Mouse (Mus musculus): ENCODE results near the gene Micall2. TPM values are rescaled to one million over a fixed set of nuclear protein-coding genes. Genes with fewer than 3 reads are reported as not detected.

The Micall2 gene
- 0.41 TPM for polyA plus RNA-seq (2014; fragmentation: Illumina TruSeq; extraction: RNeasy Lipid Tissue Mini Kit (QIAGEN cat#74804); ENCODE audit: low replicate concordance)

GRCm38 (mm10) chr5:139735677-139736503 is at the start of gene Micall2:
TSS of gene Micall2 (minus strand) at chr5:139736336.

GRCm38 (mm10) chr5:139775216-139775926 is 39.2 kb upstream of the Micall2 start, which contains the start of gene Ints1:
TSS of gene Ints1 (minus strand) at chr5:139775674.

Other genes with a start within 250 kb of the Micall2 start
- gene Uncx, start 192.8 kb downstream of the Micall2 start, polyA plus RNA-seq (2014; fragmentation: Illumina TruSeq; extraction: RNeasy Lipid Tissue Mini Kit (QIAGEN cat#74804); ENCODE audit: low replicate concordance), result not detected
- 0.37 TPM for gene Ints1, start 39.3 kb upstream of the Micall2 start, polyA plus RNA-seq (2014; fragmentation: Illumina TruSeq; extraction: RNeasy Lipid Tissue Mini Kit (QIAGEN cat#74804); ENCODE audit: low replicate concordance)
- gene Mafk, start 55.2 kb upstream of the Micall2 start, polyA plus RNA-seq (2014; fragmentation: Illumina TruSeq; extraction: RNeasy Lipid Tissue Mini Kit (QIAGEN cat#74804); ENCODE audit: low replicate concordance), result 9.1 TPM
- gene Tmem184a, start 83.6 kb upstream of the Micall2 start, polyA plus RNA-seq (2014; fragmentation: Illumina TruSeq; extraction: RNeasy Lipid Tissue Mini Kit (QIAGEN cat#74804); ENCODE audit: low replicate concordance), result 2.1 TPM
- gene Gm26938, start 90.1 kb upstream of the Micall2 start, polyA plus RNA-seq (2014; fragmentation: Illumina TruSeq; extraction: RNeasy Lipid Tissue Mini Kit (QIAGEN cat#74804); ENCODE audit: low replicate concordance), result not detected
- gene Psmg3, start 90.5 kb upstream of the Micall2 start, polyA plus RNA-seq (2014; fragmentation: Illumina TruSeq; extraction: RNeasy Lipid Tissue Mini Kit (QIAGEN cat#74804); ENCODE audit: low replicate concordance), result not detected
- gene Elfn1, start 171.6 kb upstream of the Micall2 start, polyA plus RNA-seq (2014; fragmentation: Illumina TruSeq; extraction: RNeasy Lipid Tissue Mini Kit (QIAGEN cat#74804); ENCODE audit: low replicate concordance), result not detected